Mouse (Mus musculus): ENCODE data around the gene Gpr55. TPM values are rescaled to one million over a fixed set of nuclear protein-coding genes. Genes with fewer than 3 reads are reported as not detected.
"Not testable (repeated sequence)": the region's sequence is repeated elsewhere in the genome, so short reads cannot be mapped to it uniquely, and the experiment has no call there.

Gene Gpr55
- polyA plus RNA-seq, 1 experiment: not detected

- Histone ChIP-seq H3ac (ENCODE audit: control insufficient read depth, insufficient read length, low read depth) (no peak overlapping the region), H3K79me3 (ENCODE audit: low read depth) (no peaks in the 10 kb centered on the region), H3K27me3 (ENCODE audit: control insufficient read depth, insufficient read depth, insufficient read length) (peaks cover 21% of the 10 kb centered on the region), H3K79me2 (ENCODE audit: control insufficient read depth, insufficient read depth) (no peaks in the 10 kb centered on the region), H3K36me3 (ENCODE audit: control insufficient read depth, insufficient read depth) (no peaks in the 10 kb centered on the region), H3K4me3 (ENCODE audit: insufficient read depth, poor library complexity, severe bottlenecking) (no peak overlapping the region)
- TF ChIP-seq USF1 (IDR thresholded peaks at IDR 0.05; ENCODE audit: low read depth) (no peak), CTCF (IDR thresholded peaks at IDR 0.05; ENCODE audit: control insufficient read depth, insufficient read depth, insufficient read length) (no peak), MYOD1 (IDR thresholded peaks at IDR 0.05; ENCODE audit: control insufficient read depth, insufficient read length, low read depth) (no peak), MYOG (IDR thresholded peaks at IDR 0.05; ENCODE audit: control insufficient read depth, extremely low read depth, insufficient read length) (no peak), MAX (IDR thresholded peaks at IDR 0.05) (no peak), CEBPB (IDR thresholded peaks at IDR 0.05; ENCODE audit: low read depth) (no peak), FOSL1 (IDR thresholded peaks at IDR 0.05; ENCODE audit: insufficient read depth, low read length, poor library complexity, severe bottlenecking) (no peak)
These were observed 36.4 kb upstream of the Gpr55 start for GRCm38 (mm10) chr1:85997221-85997620.

- Histone ChIP-seq H3K4me3 (ENCODE audit: insufficient read depth, poor library complexity, severe bottlenecking) (no peak overlapping the region), H3K27me3 (ENCODE audit: control insufficient read depth, insufficient read depth, insufficient read length) (peaks cover 5% of the 10 kb centered on the region), H3ac (ENCODE audit: control insufficient read depth, insufficient read length, low read depth) (no peak overlapping the region), H3K79me2 (ENCODE audit: control insufficient read depth, insufficient read depth) (no peaks in the 10 kb centered on the region), H3K36me3 (ENCODE audit: control insufficient read depth, insufficient read depth) (no peaks in the 10 kb centered on the region), H3K79me3 (ENCODE audit: low read depth) (no peaks in the 10 kb centered on the region)
- no peak for TF ChIP-seq USF1 (IDR thresholded peaks at IDR 0.05; ENCODE audit: low read depth)
- TF ChIP-seq MYOD1 (IDR thresholded peaks at IDR 0.05; ENCODE audit: control insufficient read depth, insufficient read length, low read depth): no peak
- no peak for TF ChIP-seq CTCF (IDR thresholded peaks at IDR 0.05; ENCODE audit: control insufficient read depth, insufficient read depth, insufficient read length)
- TF ChIP-seq MYOG (IDR thresholded peaks at IDR 0.05; ENCODE audit: control insufficient read depth, extremely low read depth, insufficient read length): no peak
These were observed 32.7 kb upstream of the Gpr55 start for GRCm38 (mm10) chr1:85993541-85993940.

- Histone ChIP-seq H3K27me3 (ENCODE audit: control insufficient read depth, insufficient read depth, insufficient read length) (peaks cover 5% of the 10 kb centered on the region), H3K4me3 (ENCODE audit: insufficient read depth, poor library complexity, severe bottlenecking) (no peak overlapping the region), H3ac (ENCODE audit: control insufficient read depth, insufficient read length, low read depth) (no peak overlapping the region), H3K79me2 (ENCODE audit: control insufficient read depth, insufficient read depth) (no peaks in the 10 kb centered on the region), H3K36me3 (ENCODE audit: control insufficient read depth, insufficient read depth) (no peaks in the 10 kb centered on the region), H3K79me3 (ENCODE audit: low read depth) (no peaks in the 10 kb centered on the region)
- TF ChIP-seq CEBPB (IDR thresholded peaks at IDR 0.05; ENCODE audit: low read depth) (no peak), MAX (IDR thresholded peaks at IDR 0.05) (no peak), MYOD1 (IDR thresholded peaks at IDR 0.05; ENCODE audit: control insufficient read depth, insufficient read length, low read depth) (no peak), MYOG (IDR thresholded peaks at IDR 0.05; ENCODE audit: control insufficient read depth, extremely low read depth, insufficient read length) (no peak), CTCF (IDR thresholded peaks at IDR 0.05; ENCODE audit: control insufficient read depth, insufficient read depth, insufficient read length) (no peak), USF1 (IDR thresholded peaks at IDR 0.05; ENCODE audit: low read depth) (no peak), FOSL1 (IDR thresholded peaks at IDR 0.05; ENCODE audit: insufficient read depth, low read length, poor library complexity, severe bottlenecking) (no peak)
These were observed 31.4 kb upstream of the Gpr55 start for GRCm38 (mm10) chr1:85992175-85992574.

GRCm38 (mm10) chr1:85988882-85989281 lies 28.1 kb upstream of the Gpr55 start:
- H3K36me3 ChIP-seq (ENCODE audit: control insufficient read depth, insufficient read depth); H3K79me3 ChIP-seq (ENCODE audit: low read depth); H3ac ChIP-seq (ENCODE audit: control insufficient read depth, insufficient read length, low read depth); H3K79me2 ChIP-seq (ENCODE audit: control insufficient read depth, insufficient read depth); H3K27me3 ChIP-seq (ENCODE audit: control insufficient read depth, insufficient read depth, insufficient read length); H3K4me3 ChIP-seq (ENCODE audit: insufficient read depth, poor library complexity, severe bottlenecking): not testable (repeated sequence)

- H3K36me3 ChIP-seq (ENCODE audit: control insufficient read depth, insufficient read depth): no peaks in the 10 kb centered on the region
- no peak overlapping the region for H3K4me3 ChIP-seq (ENCODE audit: insufficient read depth, poor library complexity, severe bottlenecking)
- TF ChIP-seq CTCF (IDR thresholded peaks at IDR 0.05; ENCODE audit: control insufficient read depth, insufficient read depth, insufficient read length) (no peak), CEBPB (IDR thresholded peaks at IDR 0.05; ENCODE audit: low read depth) (no peak), MYOD1 (IDR thresholded peaks at IDR 0.05; ENCODE audit: control insufficient read depth, insufficient read length, low read depth) (no peak), MYOG (IDR thresholded peaks at IDR 0.05; ENCODE audit: control insufficient read depth, extremely low read depth, insufficient read length) (no peak), MAX (IDR thresholded peaks at IDR 0.05) (no peak), FOSL1 (IDR thresholded peaks at IDR 0.05; ENCODE audit: insufficient read depth, low read length, poor library complexity, severe bottlenecking) (no peak), USF1 (IDR thresholded peaks at IDR 0.05; ENCODE audit: low read depth) (no peak)
- no peaks in the 10 kb centered on the region for H3K79me3 ChIP-seq (ENCODE audit: low read depth)
- no peaks in the 10 kb centered on the region for H3K79me2 ChIP-seq (ENCODE audit: control insufficient read depth, insufficient read depth)
- H3K27me3 ChIP-seq (ENCODE audit: control insufficient read depth, insufficient read depth, insufficient read length): peaks cover 10% of the 10 kb centered on the region
- H3ac ChIP-seq (ENCODE audit: control insufficient read depth, insufficient read length, low read depth): no peak overlapping the region
These were observed 27.5 kb upstream of the Gpr55 start for GRCm38 (mm10) chr1:85988351-85988750.

GRCm38 (mm10) chr1:85985784-85986183 lies 25.0 kb upstream of the Gpr55 start:
- no peaks in the 10 kb centered on the region for H3K36me3 ChIP-seq (ENCODE audit: control insufficient read depth, insufficient read depth)
- no peak overlapping the region for H3ac ChIP-seq (ENCODE audit: control insufficient read depth, insufficient read length, low read depth)
- no peaks in the 10 kb centered on the region for H3K79me3 ChIP-seq (ENCODE audit: low read depth)
- H3K27me3 ChIP-seq (ENCODE audit: control insufficient read depth, insufficient read depth, insufficient read length): peaks cover 10% of the 10 kb centered on the region
- TF ChIP-seq MYOG (IDR thresholded peaks at IDR 0.05; ENCODE audit: control insufficient read depth, extremely low read depth, insufficient read length): no peak
- no peak overlapping the region for H3K4me3 ChIP-seq (ENCODE audit: insufficient read depth, poor library complexity, severe bottlenecking)
- no peaks in the 10 kb centered on the region for H3K79me2 ChIP-seq (ENCODE audit: control insufficient read depth, insufficient read depth)

Data from C2C12 (cell line).